Mouse (Mus musculus) neural tube, embryonic 11.5 days (tissue): ENCODE results near the gene Cbl. TPM values are rescaled to one million over a fixed set of nuclear protein-coding genes. Genes with fewer than 3 reads are reported as not detected.

ENCODE experiments used
- ATAC-seq: fragments of 200-750 bp; cut with Nextera tagmentation; 2 replicates; pipeline ENCODE4 v1.8.0; 2017; ENCODE audit warnings: moderate number of reproducible peaks, mild to moderate bottlenecking, moderate TSS enrichment, moderate library complexity; ENCODE audit not compliant: insufficient read depth, low FRiP score, low TSS enrichment
- DNase-seq: peaks from one replicate; pipeline ENCODE4 v3.0.0-alpha.2; 2015; ENCODE audit warnings: low spot score
- H3K27ac ChIP-seq: fragments of 300-500 bp; sonication (generic); 2 replicates; pipeline ENCODE4 v1.5.1; 2014; ENCODE audit warnings: low read depth, mild to moderate bottlenecking, low read length
- H3K27me3 ChIP-seq: fragments of 300-500 bp; sonication (generic); 2 replicates; pipeline ENCODE4 v1.6.1; 2014; ENCODE audit warnings: mild to moderate bottlenecking, low read length, mixed read lengths; ENCODE audit not compliant: control insufficient read depth, insufficient read depth
- H3K36me3 ChIP-seq: fragments of 300-500 bp; sonication (generic); 2 replicates; pipeline ENCODE4 v1.6.1; 2014; ENCODE audit warnings: mild to moderate bottlenecking, low read length, moderate library complexity, mixed read lengths; ENCODE audit not compliant: control insufficient read depth, insufficient read depth
- H3K4me1 ChIP-seq: fragments of 300-500 bp; sonication (generic); 2 replicates; pipeline ENCODE4 v1.6.1; 2014; ENCODE audit warnings: low read length, mixed read lengths; ENCODE audit not compliant: control insufficient read depth, insufficient read depth
- H3K4me2 ChIP-seq: fragments of 300-500 bp; sonication (generic); 2 replicates; pipeline ENCODE4 v1.6.1; 2014; ENCODE audit warnings: low read depth, mild to moderate bottlenecking, moderate library complexity
- H3K4me3 ChIP-seq: fragments of 300-500 bp; sonication (generic); 2 replicates; pipeline ENCODE4 v1.5.1; 2014; ENCODE audit warnings: low read depth, low read length
- H3K9ac ChIP-seq: fragments of 300-500 bp; sonication (generic); 2 replicates; pipeline ENCODE4 v1.6.1; 2014; ENCODE audit warnings: mild to moderate bottlenecking, low read length
- H3K9me3 ChIP-seq: fragments of 300-500 bp; sonication (generic); 2 replicates; pipeline ENCODE4 v1.6.1; 2016; ENCODE audit warnings: low read length; ENCODE audit not compliant: control insufficient read depth
- WGBS: fragments of 180-500 bp; shearing (Covaris S2); extraction: QIAGEN DNeasy Blood & Tissue Kit; methylation state at CpG from one replicate; pipeline ENCODE4 v1.1.7; 2014; 5-methylcytosine and 5-hydroxymethylcytosine counted together
- polyA plus RNA-seq: library from polyadenylated mRNA; unstranded; fragments of >200 nt; fragmentation: Nextera tagmentation; extraction: Ambion mirVana; gene quantifications from 2 replicates; pipeline ENCODE4 v1.2.1, GENCODE M21; 2014

Cbl gene
- polyA plus RNA-seq, 1 experiment from 2014 or later: 22.2 TPM

DNA sequence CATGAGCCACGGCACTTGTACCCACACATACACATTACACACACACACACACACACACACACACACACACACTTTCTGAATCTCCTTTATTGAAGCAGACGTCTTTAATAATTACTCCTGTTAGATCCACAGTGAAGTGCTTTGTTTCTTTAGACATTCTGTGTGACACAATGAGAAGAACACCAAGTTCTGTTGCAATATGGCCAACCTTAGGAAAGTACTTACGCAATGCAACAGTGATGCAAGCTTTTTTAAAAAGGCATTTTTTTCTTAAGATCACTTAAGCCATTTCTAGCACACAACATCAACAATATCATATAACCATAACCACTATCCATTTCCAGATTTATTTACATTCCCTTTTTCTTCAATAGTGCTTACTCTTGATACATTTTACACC is 42.7 kb downstream of the Cbl start:
- H3K4me2 ChIP-seq: no peak overlapping the region
- DNase-seq (no peak), ATAC-seq (no peak)
- H3K36me3 ChIP-seq: no peaks in the 10 kb centered on the region
- no peak overlapping the region for H3K27ac ChIP-seq
- no peaks in the 10 kb centered on the region for H3K27me3 ChIP-seq
- no peak overlapping the region for H3K4me3 ChIP-seq
- no peak overlapping the region for H3K9ac ChIP-seq
- WGBS: 85% methylated on average over 3 of the region's 3 CpGs
- no peaks in the 10 kb centered on the region for H3K4me1 ChIP-seq
- no peaks in the 10 kb centered on the region for H3K9me3 ChIP-seq

- Histone ChIP-seq H3K4me1 (no peaks in the 10 kb centered on the region), H3K9ac (no peak overlapping the region), H3K36me3 (no peaks in the 10 kb centered on the region), H3K9me3 (no peaks in the 10 kb centered on the region), H3K4me3 (no peak overlapping the region), H3K27ac (no peak overlapping the region), H3K27me3 (no peaks in the 10 kb centered on the region), H3K4me2 (no peak overlapping the region)
- WGBS: 84% methylated on average over 12 of the region's 12 CpGs
- ATAC-seq (no peak), DNase-seq (no peak)
Measured at GRCm38 (mm10) chr9:44188223-44188622, 45.6 kb downstream of the Cbl start.

DNA sequence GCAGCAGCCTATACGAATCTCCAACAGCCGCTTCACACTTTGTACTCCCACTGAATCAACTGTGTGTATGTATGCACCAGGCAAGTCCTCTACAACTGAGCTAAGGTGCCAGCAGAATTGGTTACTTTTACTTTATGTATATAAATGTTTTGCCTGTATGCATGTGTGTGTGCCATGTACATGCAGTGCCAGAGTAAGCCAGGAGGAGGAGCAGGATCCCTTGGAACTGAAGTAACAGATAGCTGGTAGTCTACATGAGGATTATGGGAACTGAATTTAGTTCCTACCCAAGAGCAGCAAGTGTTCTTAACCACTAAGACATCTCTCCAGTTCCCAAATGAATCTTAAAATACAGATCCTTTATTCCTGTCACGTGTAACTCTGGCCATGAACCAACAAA is 51.6 kb downstream of the Cbl start:
- 92% methylated on average over 3 of the region's 3 CpGs for WGBS
- H3K4me1 ChIP-seq: no peaks in the 10 kb centered on the region
- H3K9me3 ChIP-seq: no peaks in the 10 kb centered on the region
- ATAC-seq: no peak
- H3K27ac ChIP-seq: no peak overlapping the region
- H3K4me2 ChIP-seq: no peak overlapping the region
- no peaks in the 10 kb centered on the region; the same call in 1 of the 2 replicates for H3K36me3 ChIP-seq
- no peak overlapping the region for H3K9ac ChIP-seq
- H3K4me3 ChIP-seq: no peak overlapping the region
- DNase-seq: no peak
- no peaks in the 10 kb centered on the region for H3K27me3 ChIP-seq

- 93% methylated on average over 5 of the region's 5 CpGs for WGBS
- no peak overlapping the region for H3K9ac ChIP-seq
- H3K9me3 ChIP-seq: no peaks in the 10 kb centered on the region
- no peak for ATAC-seq
- no peaks in the 10 kb centered on the region for H3K4me1 ChIP-seq
- no peak overlapping the region for H3K4me3 ChIP-seq
- H3K27ac ChIP-seq: no peak overlapping the region
- no peak overlapping the region for H3K4me2 ChIP-seq
- no peaks in the 10 kb centered on the region for H3K27me3 ChIP-seq
- no peaks in the 10 kb centered on the region; the same call in 1 of the 2 replicates for H3K36me3 ChIP-seq
- no peak for DNase-seq
Measured at GRCm38 (mm10) chr9:44181537-44181936, 52.3 kb downstream of the Cbl start.

- no peak overlapping the region for H3K4me3 ChIP-seq
- no peak overlapping the region for H3K4me2 ChIP-seq
- no peaks in the 10 kb centered on the region for H3K9me3 ChIP-seq
- no peaks in the 10 kb centered on the region for H3K27me3 ChIP-seq
- no peak overlapping the region for H3K9ac ChIP-seq
- DNase-seq: no peak
- no peaks in the 10 kb centered on the region; the same call in 1 of the 2 replicates for H3K36me3 ChIP-seq
- WGBS: 97% methylated on average over 12 of the region's 12 CpGs
- ATAC-seq: no peak
- no peaks in the 10 kb centered on the region for H3K4me1 ChIP-seq
- no peak overlapping the region for H3K27ac ChIP-seq
Measured at GRCm38 (mm10) chr9:44178811-44179210, 55.0 kb downstream of the Cbl start.

GRCm38 (mm10) chr9:44178389-44178788 is 55.5 kb downstream of the Cbl start:
- H3K9me3 ChIP-seq: no peaks in the 10 kb centered on the region
- H3K4me2 ChIP-seq: no peak overlapping the region
- no peaks in the 10 kb centered on the region for H3K27me3 ChIP-seq
- no peaks in the 10 kb centered on the region for H3K4me1 ChIP-seq
- H3K36me3 ChIP-seq: no peaks in the 10 kb centered on the region; the same call in 1 of the 2 replicates
- 88% methylated on average over 14 of the region's 14 CpGs for WGBS
- DNase-seq (peak; percentile 23), ATAC-seq (no peak)
- H3K27ac ChIP-seq: no peak overlapping the region
- no peak overlapping the region for H3K9ac ChIP-seq
- no peak overlapping the region for H3K4me3 ChIP-seq

DNA sequence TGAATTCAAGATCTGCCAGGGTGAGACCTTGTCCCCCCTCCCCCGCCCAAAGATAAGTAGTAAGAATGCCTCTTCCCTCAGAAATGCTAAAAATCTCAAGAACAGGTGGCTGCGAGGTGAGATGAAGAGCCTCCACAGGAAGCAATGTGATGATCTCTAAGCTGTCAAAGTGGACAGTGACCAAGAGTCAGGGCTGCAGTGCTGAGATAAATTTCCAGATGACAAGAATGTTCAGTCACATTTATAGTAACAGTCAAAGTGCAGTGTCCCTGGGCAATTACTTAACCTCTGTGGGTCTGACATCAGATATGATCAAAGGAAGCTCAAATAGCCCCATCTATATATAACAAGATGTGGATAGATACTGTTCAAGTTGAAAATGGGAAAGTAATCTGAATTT is 56.4 kb downstream of the Cbl start:
- H3K4me3 ChIP-seq: no peak overlapping the region
- H3K36me3 ChIP-seq: no peaks in the 10 kb centered on the region; the same call in 1 of the 2 replicates
- no peaks in the 10 kb centered on the region for H3K9me3 ChIP-seq
- ATAC-seq: no peak
- no peaks in the 10 kb centered on the region for H3K4me1 ChIP-seq
- WGBS: 92% methylated on average over 2 of the region's 2 CpGs
- no peak overlapping the region for H3K9ac ChIP-seq
- H3K27ac ChIP-seq: no peak overlapping the region
- no peak overlapping the region for H3K4me2 ChIP-seq
- no peaks in the 10 kb centered on the region for H3K27me3 ChIP-seq
- no peak for DNase-seq

DNA sequence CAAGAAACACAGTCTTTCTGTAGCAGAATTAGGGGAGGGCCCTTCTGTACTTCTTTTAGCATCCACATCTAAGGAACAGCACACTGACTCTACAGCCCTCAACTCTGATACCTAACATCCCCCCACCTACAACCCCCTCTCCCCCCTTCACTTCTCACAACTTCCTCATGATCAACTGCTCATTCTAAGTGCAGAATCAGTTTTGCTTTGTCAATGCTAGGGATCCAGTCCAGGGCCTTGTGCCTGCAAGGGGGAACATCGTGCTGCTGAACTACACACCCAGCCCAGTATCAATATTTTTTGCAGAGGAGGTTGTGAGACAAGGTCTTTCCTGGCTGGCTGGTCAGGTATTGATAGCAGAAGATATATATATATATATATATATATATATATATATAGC is 57.9 kb downstream of the Cbl start:
- WGBS: 96% methylated on average over 1 of the region's 1 CpGs
- no peaks in the 10 kb centered on the region for H3K9me3 ChIP-seq
- H3K4me1 ChIP-seq: no peaks in the 10 kb centered on the region
- no peaks in the 10 kb centered on the region for H3K27me3 ChIP-seq
- DNase-seq: no peak
- H3K36me3 ChIP-seq: peaks cover 2% of the 10 kb centered on the region; the same call in 1 of the 2 replicates
- no peak overlapping the region for H3K9ac ChIP-seq
- no peak overlapping the region for H3K27ac ChIP-seq
- no peak overlapping the region for H3K4me2 ChIP-seq
- ATAC-seq: no peak
- no peak overlapping the region for H3K4me3 ChIP-seq

GRCm38 (mm10) chr9:44175556-44175955 is 58.3 kb downstream of the Cbl start:
- Histone ChIP-seq H3K27ac (no peak overlapping the region), H3K4me3 (no peak overlapping the region), H3K36me3 (peaks cover 3% of the 10 kb centered on the region; the same call in 1 of the 2 replicates), H3K4me1 (no peaks in the 10 kb centered on the region), H3K9ac (no peak overlapping the region), H3K9me3 (no peaks in the 10 kb centered on the region), H3K27me3 (no peaks in the 10 kb centered on the region), H3K4me2 (no peak overlapping the region)
- ATAC-seq (no peak), DNase-seq (no peak)
- WGBS: 88% methylated on average over 6 of the region's 6 CpGs
